Mouse (Mus musculus) liver, postnatal 0 days (tissue): ENCODE results near the gene Hey2.

ENCODE experiments used
- CTCF ChIP-seq: sonication (generic); IDR thresholded peaks from 2 replicates; pipeline ENCODE4 v1.5.1; 2016; ENCODE audit warnings: antibody characterized with exemption, low read depth
- EP300 ChIP-seq: IDR thresholded peaks from 2 replicates; pipeline ENCODE4 v1.6.1; 2016; ENCODE audit warnings: antibody characterized with exemption, low read depth, mild to moderate bottlenecking

DNA sequence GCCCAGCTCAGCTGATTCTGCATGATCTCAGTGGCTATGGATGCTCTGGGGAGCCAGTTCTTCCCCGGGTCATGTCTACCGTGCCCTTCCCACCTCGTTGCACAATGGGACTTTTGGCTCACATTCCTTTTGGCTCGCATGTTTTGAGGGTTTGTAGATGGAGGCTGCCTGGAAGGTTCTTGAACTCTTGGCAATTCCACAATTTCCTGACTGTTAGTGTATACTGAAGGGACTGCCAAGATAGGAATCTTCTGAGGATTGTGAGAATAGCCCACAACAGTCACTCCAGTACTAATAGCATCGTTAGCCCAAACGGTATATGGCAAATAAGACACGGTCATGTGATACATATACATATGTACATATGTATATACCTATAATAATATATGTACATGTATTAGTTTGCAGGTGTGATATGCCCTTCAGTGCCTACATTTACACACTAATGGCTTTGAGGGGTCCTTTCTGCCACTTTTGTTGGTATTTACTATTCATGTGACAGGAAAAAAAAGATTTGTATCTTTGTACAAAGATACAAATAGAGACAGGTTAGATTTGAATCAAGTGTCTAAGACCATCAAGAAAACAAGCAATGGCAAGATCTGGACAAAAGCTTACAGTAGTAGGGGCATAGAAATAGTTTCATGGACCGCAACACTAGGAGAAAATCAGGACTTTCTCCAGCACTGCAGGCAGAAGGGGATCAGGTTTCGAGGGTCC, 32.2 kb downstream of the Hey2 start:
- TF ChIP-seq CTCF: no peak
- no peak for TF ChIP-seq EP300
